Mouse (Mus musculus) E14TG2a.4 (cell line): ENCODE data around the gene Cdc123.

Experiments
- CTCF ChIP-seq: conservative IDR thresholded peaks from 2 replicates; pipeline ENCODE4 v1.5.1; 2014; ENCODE audit warnings: low read length
- NANOG ChIP-seq: IDR thresholded peaks from 2 replicates; pipeline ENCODE4 v1.6.1; 2014; ENCODE audit warnings: borderline replicate concordance, low read length, mixed read lengths
- POU5F1 ChIP-seq: IDR thresholded peaks from 2 replicates; pipeline ENCODE4 v1.6.1; 2014; ENCODE audit warnings: low read length, borderline replicate concordance

- no peak for TF ChIP-seq CTCF
- TF ChIP-seq NANOG, result no peak
- no peak for TF ChIP-seq POU5F1
Measured at GRCm38 (mm10) chr2:5824685-5825084, 20.3 kb downstream of the Cdc123 start.
